Mouse (Mus musculus): Measurements from ENCODE around the gene Cd2. TPM values are rescaled to one million over a fixed set of nuclear protein-coding genes. Genes with fewer than 3 reads are reported as not detected.

Cd2 gene
- total RNA-seq, 2 experiments from 2014 or later, result 0.65 to 3.2 TPM

DNA sequence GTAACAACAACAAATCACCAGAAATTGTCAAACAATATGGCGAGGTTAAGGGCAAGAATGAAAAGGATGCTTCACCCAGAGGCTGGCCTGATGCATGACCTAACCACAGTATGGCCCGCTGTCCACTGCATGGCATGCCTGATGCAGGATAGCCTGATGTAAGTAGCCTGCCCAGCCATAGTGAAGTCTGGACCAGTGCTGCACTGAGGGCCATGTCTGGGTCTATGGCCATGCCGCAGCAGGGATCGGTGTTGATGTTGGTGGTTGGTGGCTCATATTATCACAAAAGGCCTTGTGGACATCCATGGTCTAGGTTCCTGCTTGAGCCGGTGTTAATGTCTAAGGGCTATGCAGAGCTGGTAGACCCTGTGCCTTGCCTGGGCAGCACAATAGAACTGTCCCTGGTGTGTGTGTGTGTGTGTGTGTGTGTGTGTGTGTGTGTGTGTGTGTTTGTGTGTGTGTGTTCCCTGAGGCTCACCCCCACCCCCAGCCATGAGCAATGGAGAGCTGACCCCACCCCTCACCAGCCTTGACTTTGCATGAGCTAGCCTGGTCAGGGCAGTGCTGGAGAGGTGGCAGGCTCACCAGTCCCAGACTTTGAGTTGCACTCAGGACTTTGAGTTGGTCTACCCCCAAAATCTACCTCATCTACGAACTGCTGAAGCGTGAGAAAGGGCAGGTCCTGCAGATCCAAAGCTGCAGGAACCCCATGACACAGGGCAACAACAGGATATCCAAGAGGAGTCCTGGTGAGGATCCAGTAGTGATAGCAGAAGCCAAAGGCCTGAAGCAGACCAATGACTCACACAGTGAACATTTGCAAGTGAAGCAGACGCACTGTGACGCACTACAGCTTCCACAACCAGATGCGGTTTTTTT, 7.0 kb upstream of the Cd2 start:
- intact Hi-C loops (cut with DNase I), result loop anchor here (1.0 to 5.0 kb wide), 3 partner anchors 132 to 320 kb away; no protein-coding TSS in a partner anchor
- peak; percentile 34 to 51 for DNase-seq

DNA sequence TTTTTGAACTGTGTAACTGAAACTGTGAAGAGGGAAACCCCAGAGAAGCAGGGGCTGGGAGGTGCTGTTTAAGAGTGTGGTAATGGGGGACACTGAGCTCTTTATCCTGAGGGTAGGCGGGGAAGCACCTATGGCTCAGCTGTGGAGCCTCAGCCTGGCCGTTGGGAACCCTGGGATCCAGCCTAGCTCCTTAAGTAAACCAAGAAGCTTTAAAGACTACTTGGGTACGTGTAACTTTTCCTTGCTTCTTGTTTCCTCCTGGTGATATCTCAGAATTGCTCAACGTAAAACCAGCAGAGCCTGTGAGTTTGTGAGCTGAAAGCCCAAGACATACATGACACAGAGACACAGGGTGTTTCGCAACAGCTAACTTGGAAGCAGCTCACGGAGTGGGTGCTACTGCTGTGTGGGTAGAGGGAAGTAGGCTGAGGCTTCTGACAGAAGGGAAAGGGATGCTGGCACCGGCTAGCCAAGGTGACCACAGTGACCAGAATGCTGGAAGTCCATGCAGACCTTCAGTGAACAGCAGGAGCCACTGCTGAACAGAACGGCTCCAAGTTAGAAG, 5.9 kb upstream of the Cd2 start:
- intact Hi-C loops (cut with DNase I), result loop anchor here (2.0 kb wide), 1 partner anchor 131 kb away; no protein-coding TSS in a partner anchor
- DNase-seq, result peak in 1 of 2 experiments; percentile 23

DNA sequence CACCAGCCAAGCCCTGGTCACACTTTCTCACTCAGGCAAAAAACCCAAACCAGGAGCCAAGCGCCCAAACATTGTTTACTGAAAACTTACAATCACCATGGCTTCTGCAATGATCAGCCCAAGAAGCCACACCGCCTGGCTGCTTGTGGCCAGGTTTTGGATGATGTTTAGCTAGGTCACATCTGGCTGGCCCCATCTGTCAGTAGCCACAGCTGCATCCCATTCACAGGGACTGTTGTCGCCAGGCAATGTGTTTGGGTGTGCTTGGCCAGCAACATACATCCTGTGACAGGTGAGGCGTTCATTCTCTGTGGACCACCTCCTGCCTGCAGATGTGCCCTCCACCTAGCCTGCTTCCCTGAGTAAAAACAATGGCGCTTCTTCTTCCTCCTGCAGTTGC, 4.9 kb upstream of the Cd2 start:
- intact Hi-C loops (cut with DNase I), result no loop called here
- DNase-seq, result peak in 1 of 2 experiments; percentile 21

DNA sequence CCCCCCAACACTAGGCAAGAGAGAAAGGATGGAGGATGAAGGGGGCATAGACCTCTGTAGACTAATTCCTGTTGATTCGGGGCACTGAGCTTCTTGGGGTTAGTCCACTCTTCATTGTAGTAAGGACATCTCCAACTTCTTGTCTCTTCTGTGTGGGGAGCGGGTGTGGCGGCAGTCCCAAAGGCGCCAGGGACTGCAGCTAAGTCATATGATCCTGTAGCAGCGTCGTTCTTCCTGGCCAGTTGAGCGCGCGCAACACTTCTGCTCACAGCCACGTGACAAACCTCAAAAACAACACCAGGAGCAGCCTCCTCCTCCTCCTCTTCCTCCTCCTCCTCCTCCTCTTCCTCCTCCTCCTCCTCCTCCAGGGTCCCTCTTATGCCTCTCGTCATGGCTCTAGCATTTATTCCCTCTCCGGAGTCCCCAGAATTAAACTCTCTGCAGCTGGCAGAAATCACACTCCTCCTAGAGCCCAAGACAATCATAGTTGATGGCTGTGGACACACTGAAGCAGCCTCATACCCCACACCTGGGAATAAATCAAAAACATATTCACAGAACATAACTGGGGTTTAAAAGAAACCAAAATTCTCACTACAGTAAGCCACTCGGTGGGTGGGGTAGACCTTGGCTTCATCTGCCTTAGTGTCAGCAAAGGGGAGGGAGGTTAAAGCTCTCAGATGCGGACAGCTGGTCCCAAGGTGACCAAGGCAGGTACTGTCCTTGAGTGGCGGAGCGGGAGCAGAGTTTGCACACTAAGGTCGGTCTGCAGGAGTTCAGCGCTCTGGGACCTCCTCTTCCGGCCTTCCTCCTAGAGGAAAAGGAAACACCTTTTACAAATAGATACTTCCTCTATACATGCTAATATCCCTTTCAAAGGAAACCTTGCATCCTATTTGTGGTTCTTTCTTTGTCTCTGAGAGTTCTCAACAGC, 3.1 kb upstream of the Cd2 start:
- no peak for DNase-seq
- intact Hi-C loops (cut with DNase I), result no loop called here

DNA sequence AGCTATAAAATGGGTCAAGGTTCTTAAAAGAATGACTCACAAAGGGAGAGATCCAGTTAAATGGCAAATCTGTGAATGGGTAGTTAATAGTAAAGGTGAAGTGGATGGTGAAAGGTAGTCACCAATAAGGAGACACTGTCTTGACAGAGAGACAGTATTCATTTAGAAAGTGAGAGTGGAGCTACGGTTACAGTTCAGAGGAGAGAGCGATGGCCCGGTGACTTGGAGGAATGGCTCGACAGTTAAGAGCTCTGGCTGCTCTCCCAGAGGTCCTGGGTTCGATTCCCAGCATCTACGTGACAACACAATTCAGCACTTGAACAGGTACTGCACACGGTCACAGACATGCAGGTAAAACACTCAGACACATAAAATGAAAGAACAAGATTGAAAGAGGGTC, 2.3 kb upstream of the Cd2 start:
- no peak for DNase-seq
- intact Hi-C loops (cut with DNase I), result no loop called here

DNA sequence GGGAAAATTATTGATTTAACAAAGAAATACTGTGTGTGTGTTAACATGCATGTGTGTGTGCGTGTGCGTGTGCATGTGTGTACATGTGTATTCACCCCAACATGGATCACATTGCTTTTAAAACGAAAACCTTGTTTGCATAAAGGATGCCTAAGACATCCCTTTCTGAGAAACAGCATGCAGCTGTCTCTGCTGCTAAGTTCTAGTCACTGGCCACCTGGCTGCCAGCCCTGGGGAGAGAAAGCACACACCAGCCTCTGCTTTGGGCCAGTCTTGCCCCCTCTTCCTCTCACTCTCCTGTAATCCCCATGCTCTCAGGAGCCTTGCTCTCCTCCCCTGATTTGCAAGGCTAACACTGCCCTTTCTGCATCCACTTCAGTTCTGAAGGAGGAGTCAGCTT, 1.7 kb upstream of the Cd2 start:
- DNase-seq, result no peak
- intact Hi-C loops (cut with DNase I), result no loop called here

DNA sequence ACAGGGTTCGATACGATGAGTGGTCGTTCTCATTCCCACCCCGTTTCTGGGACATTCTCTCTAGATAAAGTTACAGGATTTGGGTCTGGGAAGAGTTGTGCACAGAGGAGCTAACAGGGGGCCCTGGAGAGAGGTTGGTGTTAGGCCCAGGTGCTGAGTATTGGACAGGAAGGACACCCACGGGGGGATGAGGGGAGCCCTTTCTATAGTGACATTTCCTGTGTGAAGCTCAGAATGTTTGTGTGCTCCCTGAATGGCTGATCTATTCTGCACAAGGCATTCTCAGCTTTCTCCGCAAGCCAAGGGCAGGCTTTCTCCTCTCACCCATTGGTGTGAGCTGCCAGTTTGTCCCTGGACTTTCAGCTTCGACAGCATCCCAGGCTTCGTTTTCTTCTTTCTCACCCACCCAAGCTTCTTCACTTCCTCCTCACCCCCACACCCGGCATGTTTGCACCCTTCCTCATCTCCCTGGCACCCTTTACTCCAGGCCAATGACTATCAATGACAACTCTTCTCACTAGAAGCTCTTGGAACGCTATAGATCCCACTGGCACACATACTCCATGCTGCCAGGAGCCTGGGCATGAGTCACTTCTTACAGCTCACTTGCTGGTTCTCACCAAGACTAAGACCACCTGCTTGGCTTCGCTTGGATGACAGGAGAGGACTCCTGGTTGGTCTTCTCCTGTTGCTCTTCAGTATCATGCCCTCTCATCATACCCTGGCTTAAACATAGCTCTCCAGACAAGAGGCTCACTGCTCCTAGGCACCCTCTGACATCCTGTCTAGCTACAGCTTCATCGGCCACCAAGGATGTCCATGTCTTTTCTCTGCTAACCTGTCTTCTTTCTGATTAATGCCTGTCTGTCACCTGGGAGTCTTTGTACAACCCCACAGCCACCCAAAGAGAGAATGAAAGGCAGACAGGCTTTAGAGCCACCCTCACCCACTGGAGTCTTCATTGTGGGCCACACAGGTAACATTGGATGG, 1.1 kb downstream of the Cd2 start:
- no peak for DNase-seq
- intact Hi-C loops (cut with DNase I), result no loop called here

DNA sequence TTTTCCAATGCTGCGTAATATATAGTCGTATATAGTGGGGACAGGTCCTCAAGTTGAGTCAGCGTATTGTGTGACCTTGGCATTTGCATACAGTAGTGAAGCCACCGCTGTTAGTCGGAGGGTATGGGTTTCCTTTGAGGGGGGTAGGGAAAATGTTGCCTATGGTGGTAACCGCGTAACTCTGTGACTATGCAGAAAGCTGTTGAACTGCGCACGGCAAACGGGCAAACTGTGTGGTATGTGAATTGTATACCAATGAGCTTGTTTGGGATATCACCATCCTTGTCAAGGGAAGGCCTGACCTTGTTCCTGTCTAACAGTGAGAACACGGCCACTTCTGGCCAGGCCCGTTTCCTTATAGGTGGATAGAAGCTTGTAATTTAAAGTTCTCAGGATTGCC, 1.9 kb downstream of the Cd2 start:
- intact Hi-C loops (cut with DNase I), result no loop called here

DNA sequence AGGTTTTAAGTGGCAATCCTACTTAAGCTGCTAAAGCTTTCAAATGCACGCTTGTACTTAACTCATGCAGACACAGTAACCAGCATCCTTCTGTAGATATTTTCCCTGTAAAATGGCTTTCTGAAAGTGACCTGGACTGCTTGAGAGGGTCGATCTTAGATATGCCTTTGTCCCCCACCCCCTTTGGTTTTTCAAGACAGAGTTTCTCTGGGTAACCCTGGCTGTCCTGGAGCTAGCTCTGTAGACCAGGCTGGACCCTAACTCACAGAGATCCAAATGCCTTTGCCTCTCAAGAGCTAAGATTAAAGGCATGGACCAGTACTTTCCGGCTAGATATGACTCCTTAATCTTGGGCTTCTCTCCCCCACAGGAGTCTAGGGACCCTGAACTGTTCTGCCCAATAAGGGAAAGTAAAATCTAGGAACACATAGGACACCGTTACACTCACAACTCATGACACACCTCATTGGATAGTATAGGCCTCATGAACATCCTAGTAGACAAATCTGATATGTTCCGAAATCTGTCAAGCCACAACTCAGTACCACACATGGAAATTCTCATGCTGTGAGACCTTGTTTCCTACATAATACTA, 2.6 kb downstream of the Cd2 start:
- intact Hi-C loops (cut with DNase I), result no loop called here
- DNase-seq, result no peak

More for the DNA sequence above, 1.9 kb downstream of the Cd2 start:
- no peak for DNase-seq

DNA sequence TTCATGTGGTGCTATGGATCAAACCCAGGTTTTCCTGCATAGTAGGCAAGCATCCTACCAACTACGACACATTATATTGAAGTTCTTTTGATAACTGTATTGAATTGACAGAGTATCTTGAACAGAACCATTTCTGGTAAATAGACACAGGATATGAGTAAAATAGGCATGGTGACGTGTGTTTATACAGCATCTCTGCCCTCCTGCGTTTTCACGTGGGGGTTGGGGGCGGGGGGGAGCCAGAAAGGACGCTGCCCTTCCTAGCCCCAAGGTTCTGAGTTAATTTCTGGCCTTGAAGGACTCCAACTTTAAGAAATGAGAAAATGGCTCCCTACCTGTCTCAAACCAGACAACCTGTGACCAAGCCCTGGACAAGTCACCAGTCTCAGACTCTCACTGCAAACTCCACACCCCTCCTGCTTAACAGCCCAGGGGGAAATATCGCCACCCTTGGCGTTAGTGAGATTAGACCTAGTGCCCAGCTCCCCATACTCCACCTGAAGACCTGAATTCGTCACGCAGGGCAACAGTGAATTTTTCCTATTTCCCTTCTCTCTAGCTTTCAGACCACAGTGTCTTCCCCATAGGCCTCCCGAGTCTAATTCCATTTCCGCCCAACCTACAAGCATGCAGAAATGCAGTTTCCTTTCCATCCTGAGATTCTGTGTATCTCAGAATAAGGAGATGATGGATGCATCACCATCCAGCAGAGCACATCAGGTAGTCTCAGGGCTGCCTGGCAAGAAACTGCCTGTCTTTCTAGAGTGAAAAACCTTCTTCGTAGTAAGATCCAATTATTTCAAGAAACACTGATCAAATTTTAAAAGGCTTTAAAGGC, 3.7 kb downstream of the Cd2 start:
- DNase-seq, result no peak
- intact Hi-C loops (cut with DNase I), result no loop called here

DNA sequence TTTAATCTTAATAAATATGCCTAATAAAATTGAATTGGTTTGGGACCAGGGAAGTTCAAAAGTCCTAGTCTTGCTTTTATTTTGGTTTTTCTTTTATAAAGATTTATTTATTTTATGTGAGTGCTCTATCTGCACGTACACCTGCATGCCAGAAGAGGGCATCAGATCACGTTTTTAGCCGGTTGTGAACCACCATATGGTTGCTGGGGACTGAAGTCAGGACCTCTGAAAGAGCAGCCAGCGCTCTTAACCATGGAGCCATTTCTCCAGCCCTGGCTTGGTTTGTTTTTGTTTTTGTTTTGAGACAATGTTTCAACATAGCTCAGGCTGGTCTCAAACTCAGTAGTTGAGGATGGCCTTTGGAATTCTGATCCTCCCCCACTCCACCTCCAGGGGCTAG, 4.3 kb downstream of the Cd2 start:
- intact Hi-C loops (cut with DNase I), result no loop called here
- no peak for DNase-seq

DNA sequence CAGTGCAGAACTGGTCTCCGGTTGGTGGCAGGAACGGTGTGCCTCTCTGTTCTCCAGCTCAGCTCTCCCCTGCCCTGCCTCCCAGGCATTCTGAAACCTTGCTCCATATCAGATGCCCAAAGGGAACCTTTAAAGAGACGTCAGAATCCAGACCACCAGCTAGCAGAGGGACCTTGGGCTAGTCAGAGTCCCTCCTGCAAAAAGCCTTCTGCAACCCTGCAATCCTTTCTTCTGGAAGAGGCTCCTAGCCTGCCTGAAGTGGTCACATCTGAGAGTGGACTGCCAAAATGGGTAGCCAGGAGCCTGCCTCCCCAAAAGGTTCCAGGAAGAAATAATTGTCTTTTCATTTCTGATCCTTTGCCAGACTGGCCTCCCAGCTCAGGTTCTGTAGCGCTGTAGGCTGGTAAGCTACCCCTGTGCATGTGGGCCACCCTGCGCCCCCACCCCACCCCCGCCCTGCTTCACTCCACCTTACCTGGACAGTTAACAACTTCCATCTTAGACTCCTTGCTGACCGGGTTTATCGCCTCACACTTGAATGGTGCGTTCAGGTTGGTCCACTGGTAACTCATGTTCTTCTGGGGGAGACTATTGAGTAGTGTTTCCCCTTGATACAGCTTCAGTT, 5.1 kb downstream of the Cd2 start:
- no peak for DNase-seq
- intact Hi-C loops (cut with DNase I), result no loop called here

DNA sequence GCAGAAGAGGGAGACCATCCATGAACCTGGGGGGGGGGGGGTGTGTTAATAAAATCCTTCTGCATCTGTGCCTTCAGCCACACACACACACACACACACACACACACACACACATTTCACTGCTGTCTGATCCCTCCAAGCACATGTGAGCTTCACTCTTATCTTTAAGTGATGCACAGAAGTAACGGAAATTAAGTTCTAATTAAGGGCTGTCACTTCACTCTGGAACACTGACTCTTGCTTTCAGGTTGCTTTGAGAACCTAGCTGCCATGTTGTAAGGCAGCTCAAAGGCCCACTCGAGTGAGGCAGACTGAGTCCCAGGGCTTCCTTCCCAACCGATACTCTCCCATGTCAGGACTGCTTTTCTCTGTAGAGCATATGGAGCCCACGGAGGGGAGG, 5.9 kb downstream of the Cd2 start:
- intact Hi-C loops (cut with DNase I), result no loop called here
- DNase-seq, result no peak

DNA sequence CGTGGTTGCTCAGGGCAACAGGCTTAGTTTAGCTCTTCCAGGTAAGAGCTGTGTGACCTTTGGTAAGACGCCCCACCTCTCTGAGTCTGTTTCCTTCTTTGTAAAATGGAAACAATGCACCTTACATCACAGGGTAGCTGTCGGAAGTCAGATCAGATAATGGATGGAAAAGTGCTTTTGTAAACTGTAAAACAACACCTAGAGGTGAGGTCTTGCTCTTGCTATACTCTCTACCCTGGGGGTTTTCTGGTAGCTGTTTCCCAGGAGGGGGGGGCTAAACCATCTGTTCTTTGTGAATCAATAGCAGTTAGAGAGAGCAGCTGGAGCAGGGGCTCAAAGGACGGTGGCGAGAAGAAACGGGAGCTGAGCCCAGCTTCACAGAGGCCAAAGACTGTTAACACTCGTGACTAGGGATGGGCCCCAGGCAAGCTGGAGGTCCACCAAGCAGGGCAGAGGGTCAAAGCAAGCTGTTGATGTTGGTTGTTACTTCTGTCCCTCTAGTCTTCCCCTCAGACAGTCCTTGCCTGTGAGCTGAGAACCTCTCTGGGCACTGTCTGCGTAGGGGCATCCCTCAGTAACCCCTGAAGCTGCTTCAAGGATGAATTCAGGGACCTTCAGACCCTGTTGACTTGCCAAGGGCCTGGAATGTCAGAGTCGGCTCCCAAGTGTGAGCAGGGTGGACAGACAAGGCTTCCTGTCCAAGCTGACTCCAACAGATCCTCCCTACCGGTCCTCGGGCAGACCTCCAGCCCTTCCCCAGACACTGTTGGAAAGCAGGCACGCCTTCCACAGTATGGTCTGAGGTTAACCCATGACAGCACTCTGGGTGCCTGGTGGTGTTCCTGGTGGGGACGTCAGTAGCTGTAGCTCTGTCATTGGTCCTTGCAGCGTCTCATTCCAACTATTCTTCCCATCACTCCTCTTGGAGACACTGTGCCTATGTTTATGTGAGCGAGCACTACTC, 7.1 kb downstream of the Cd2 start:
- peak; percentile 77 to 81 for DNase-seq
- intact Hi-C loops (cut with DNase I), result no loop called here

DNA sequence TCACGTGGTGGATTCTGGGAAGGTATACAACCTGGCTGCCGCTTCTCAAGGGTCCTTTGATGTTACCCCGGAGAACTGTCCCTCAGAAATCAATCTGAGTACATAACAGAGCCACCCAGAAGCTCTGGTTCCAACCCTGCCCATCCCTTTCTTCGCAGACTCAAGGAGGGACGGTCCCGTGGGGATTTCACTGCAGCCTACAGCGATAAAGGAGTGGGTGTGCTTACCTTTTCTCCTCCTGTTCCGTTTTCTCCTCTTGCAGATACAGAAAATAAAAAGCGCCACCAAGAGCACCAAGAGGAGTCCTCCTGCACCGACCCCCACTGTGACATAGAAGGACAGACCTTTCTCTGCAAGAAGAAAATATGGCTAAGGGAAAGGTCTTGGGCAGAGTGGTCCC, 8.2 kb downstream of the Cd2 start:
- intact Hi-C loops (cut with DNase I), result no loop called here
- no peak for DNase-seq

DNA sequence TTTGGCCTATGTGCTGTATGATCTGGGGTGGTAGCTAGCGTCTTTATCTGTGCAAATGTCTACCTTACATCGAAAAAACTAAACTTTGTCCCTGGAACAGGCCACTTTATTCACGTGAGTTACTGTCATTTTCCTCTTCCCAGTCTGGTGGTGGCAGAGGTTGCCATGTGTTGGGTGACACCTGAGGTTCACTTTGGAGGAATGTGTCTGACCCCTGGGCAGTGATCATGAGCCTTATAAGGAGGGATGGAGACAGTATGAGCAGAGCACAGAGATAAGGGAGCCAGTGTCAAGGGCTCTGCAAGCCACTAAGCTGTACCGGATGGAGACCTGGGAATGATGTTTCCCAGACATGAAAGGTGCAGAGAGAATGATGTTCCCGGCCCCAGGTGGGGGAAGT, 9.3 kb downstream of the Cd2 start:
- intact Hi-C loops (cut with DNase I), result no loop called here
- no peak for DNase-seq

DNA sequence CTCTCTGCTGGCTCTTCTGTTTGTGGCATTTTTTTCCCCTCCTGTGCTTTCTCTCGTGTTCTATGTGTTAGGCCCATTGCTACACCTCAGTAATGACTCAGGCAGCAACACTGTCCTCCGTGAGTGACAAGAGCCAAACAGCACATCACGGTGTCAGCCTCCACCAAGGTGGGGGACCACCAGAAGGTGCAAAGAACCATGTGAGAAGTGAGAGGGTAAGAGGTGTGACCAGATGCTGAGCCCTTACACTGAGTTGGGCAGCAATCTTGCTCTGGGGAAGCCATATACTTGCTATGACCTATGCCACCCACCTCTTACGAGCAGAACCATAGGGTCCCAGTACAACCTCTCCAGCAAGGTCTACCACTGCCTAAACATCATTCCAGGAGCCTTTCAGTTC, 9.9 kb downstream of the Cd2 start:
- DNase-seq, result no peak
- intact Hi-C loops (cut with DNase I), result no loop called here

All from heart, postnatal 14 days (tissue).